Mouse (Mus musculus) bone marrow, adult 2 months (tissue): ENCODE data around the gene Cfap300. TPM values are rescaled to one million over a fixed set of nuclear protein-coding genes. Genes with fewer than 3 reads are reported as not detected.

ENCODE experiments used
- H3K27ac ChIP-seq: fragments of 200-500 bp; 2 replicates; pipeline ENCODE4 v1.5.1; 2012; ENCODE audit warnings: low read depth, mild to moderate bottlenecking, control low read depth, inconsistent platforms, low read length; ENCODE audit not compliant: control insufficient read depth, poor library complexity, insufficient read depth
- H3K4me1 ChIP-seq: fragments of 200-500 bp; 2 replicates; pipeline ENCODE4 v1.6.1; 2011; ENCODE audit warnings: low read length; ENCODE audit not compliant: control insufficient read depth, insufficient read depth
- H3K4me3 ChIP-seq: fragments of 200-500 bp; replicated peaks from 2 replicates; pipeline ENCODE3; 2011; ENCODE audit warnings: mild to moderate bottlenecking, low read depth, low read length, control low read depth; ENCODE audit not compliant: control insufficient read depth
- CTCF ChIP-seq: fragments of 200-500 bp; IDR thresholded peaks from 2 replicates; pipeline ENCODE4 v1.5.1; 2011; ENCODE audit warnings: low read length, control low read depth; ENCODE audit not compliant: control insufficient read depth, insufficient read depth
- POLR2A ChIP-seq: fragments of 200-500 bp; IDR thresholded peaks from 2 replicates; pipeline ENCODE4 v1.6.1; 2011; ENCODE audit warnings: low read depth, mild to moderate bottlenecking, control low read depth, low read length, borderline replicate concordance; ENCODE audit not compliant: control insufficient read depth
- WGBS: fragments of 180-500 bp; shearing (Covaris S2); methylation state at CpG from one replicate; pipeline ENCODE4 v1.1.7; 2018; 5-methylcytosine and 5-hydroxymethylcytosine counted together
- polyA plus RNA-seq: library from polyadenylated mRNA; stranded (reverse); fragments of >200 nt; gene quantifications from 2 replicates; pipeline ENCODE4 v1.2.4, GENCODE M21; 2011; ENCODE audit warnings: low replicate concordance; ENCODE audit not compliant: missing spikeins, insufficient read depth, insufficient read length

The Cfap300 gene
- not detected in 2 replicates for polyA plus RNA-seq

- no peak for TF ChIP-seq CTCF
- no peak for TF ChIP-seq POLR2A
- Histone ChIP-seq H3K27ac (no peak within 1 kb of the TSS), H3K4me3 (peak within 1 kb of the TSS; percentile 66), H3K4me1 (no peaks in the 10 kb centered on the region)
- WGBS: under 1% methylated on average over 39 of the region's 39 CpGs
Observed at GRCm38 (mm10) chr9:8042338-8043043, at the start of gene Cfap300. Gene Cfap300 (minus strand): TSS chr9:8042823.

- no peak overlapping the region for H3K27ac ChIP-seq
- 68% methylated on average over 5 of the region's 5 CpGs for WGBS
- H3K4me3 ChIP-seq: no peak overlapping the region
Observed at GRCm38 (mm10) chr9:8078882-8079281, 36.3 kb upstream of the Cfap300 start.

GRCm38 (mm10) chr9:8074345-8074744 is 31.7 kb upstream of the Cfap300 start:
- no peaks in the 10 kb centered on the region for H3K4me1 ChIP-seq
- TF ChIP-seq POLR2A (no peak), CTCF (no peak)
- H3K4me3 ChIP-seq: no peak overlapping the region
- no peak overlapping the region for H3K27ac ChIP-seq

More at GRCm38 (mm10) chr9:8078882-8079281, 36.3 kb upstream of the Cfap300 start:
- H3K4me1 ChIP-seq: no peaks in the 10 kb centered on the region
- TF ChIP-seq CTCF (no peak), POLR2A (no peak)

- no peak overlapping the region for H3K27ac ChIP-seq
- 84% methylated on average over 3 of the region's 3 CpGs for WGBS
- H3K4me1 ChIP-seq: no peaks in the 10 kb centered on the region
- H3K4me3 ChIP-seq: no peak overlapping the region
- no peak for TF ChIP-seq POLR2A
Observed at GRCm38 (mm10) chr9:8073203-8073755, 30.7 kb upstream of the Cfap300 start.

- no peak overlapping the region for H3K27ac ChIP-seq
- H3K4me1 ChIP-seq: no peaks in the 10 kb centered on the region
- H3K4me3 ChIP-seq: no peak overlapping the region
- WGBS: 72% methylated on average over 3 of the region's 3 CpGs
- TF ChIP-seq POLR2A (no peak), CTCF (no peak)
Observed at GRCm38 (mm10) chr9:8059636-8060035, 17.0 kb upstream of the Cfap300 start.

GRCm38 (mm10) chr9:8054831-8055230 is 12.2 kb upstream of the Cfap300 start:
- H3K4me3 ChIP-seq: no peak overlapping the region
- 11% methylated on average over 1 of the region's 1 CpGs for WGBS
- no peak for TF ChIP-seq CTCF
- TF ChIP-seq POLR2A: no peak
- H3K4me1 ChIP-seq: no peaks in the 10 kb centered on the region
- H3K27ac ChIP-seq: no peak overlapping the region

GRCm38 (mm10) chr9:8043044-8043387 is 393 bp upstream of the Cfap300 start:
- H3K27ac ChIP-seq: no peak overlapping the region
- no peak overlapping the region for H3K4me3 ChIP-seq
- 8% methylated on average over 5 of the region's 5 CpGs for WGBS
- TF ChIP-seq CTCF: no peak
- no peak for TF ChIP-seq POLR2A
- no peaks in the 10 kb centered on the region for H3K4me1 ChIP-seq

- no peaks in the 10 kb centered on the region for H3K4me1 ChIP-seq
- TF ChIP-seq CTCF: no peak
- no peak for TF ChIP-seq POLR2A
- H3K4me3 ChIP-seq: no peak overlapping the region
- 52% methylated on average over 7 of the region's 7 CpGs for WGBS
- no peak overlapping the region for H3K27ac ChIP-seq
Observed at GRCm38 (mm10) chr9:8035546-8035945, 7.1 kb downstream of the Cfap300 start.

GRCm38 (mm10) chr9:8035091-8035490 is 7.5 kb downstream of the Cfap300 start:
- H3K27ac ChIP-seq: no peak overlapping the region
- no peak for TF ChIP-seq CTCF
- TF ChIP-seq POLR2A: no peak

More at GRCm38 (mm10) chr9:8035091-8035490, 7.5 kb downstream of the Cfap300 start:
- WGBS: 72% methylated on average over 4 of the region's 4 CpGs
- no peak overlapping the region for H3K4me3 ChIP-seq
- H3K4me1 ChIP-seq: no peaks in the 10 kb centered on the region
